Mouse (Mus musculus) ovary, postnatal 14 days (tissue): ENCODE measurements at regions not wholly inside any gene's neighbourhood (a gene's known extent, or its start where the extent isn't known, plus 50 kb on each side); places are given as distances from the start of the nearest gene placed in this dataset.

ENCODE experiments used
- DNase-seq: peaks from one replicate; pipeline ENCODE4 v3.0.0; 2022; ENCODE audit warnings: low spot score

DNA sequence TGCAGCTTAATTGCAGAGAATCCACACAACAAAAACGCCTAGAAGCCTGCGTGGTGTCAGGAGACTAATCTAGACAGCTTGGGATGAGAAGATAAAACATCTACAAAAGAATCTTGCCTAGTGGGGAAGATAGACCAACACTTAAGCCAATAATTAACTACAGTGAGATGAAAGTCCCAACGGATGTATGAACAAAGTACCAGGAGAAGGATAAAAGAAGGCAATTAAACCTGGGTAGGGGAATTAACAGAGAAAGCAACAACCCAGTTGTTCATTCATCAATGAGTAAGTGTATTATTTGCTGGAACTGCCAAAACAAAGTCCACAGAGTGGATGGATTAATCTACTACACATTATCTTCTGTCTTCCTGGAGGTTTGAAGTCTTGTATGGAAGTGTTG lies 99.8 kb downstream of the Olfm4 start:
- DNase-seq: no peak

DNA sequence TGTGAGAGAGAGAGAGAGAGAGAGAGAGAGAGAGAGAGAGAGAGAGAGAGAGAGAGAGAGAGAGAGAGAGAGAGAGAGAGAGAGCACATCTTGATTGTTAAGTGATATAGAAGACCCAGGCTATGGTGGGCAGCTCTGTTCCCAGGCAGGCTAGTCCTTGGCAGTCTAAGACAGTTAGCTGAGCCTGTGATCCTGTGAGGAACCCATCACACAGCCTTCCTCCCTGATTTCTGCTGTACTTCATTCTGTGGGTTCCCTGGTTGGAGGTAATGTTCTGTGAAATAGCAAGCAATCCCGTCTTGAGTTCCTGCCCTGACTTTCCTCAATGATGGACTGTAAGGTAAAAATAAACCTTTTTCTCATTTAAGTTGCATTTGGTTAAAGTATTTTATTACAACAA lies 113.4 kb downstream of the Olfm4 start:
- DNase-seq: no peak

DNA sequence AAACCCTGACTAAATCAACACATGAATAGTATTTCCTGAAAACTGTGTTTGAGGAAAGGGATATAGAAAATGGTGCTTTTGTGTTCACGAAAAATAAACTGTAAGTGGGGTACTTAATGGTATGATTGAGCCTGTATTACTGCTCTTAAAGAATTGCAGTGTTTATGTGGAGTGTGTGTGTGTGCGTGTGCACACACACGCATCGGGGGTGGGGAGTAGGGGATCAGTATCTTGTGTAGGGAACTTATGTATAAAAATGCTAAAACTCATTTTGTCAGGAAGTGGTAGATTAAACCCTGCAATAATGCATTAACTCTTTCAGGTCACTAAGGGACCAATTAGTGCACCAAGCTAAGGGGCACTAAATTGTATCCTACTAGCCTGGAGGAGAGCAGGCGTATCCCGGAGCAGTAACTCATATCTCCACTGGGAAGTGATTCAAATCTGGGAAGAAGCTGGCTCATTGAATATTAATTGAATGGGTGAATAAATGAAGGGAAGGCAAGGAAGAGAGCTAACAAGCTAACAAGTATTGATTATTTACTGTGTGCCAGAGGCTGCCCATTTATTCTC lies 129.3 kb downstream of the Olfm4 start:
- DNase-seq: no peak

DNA sequence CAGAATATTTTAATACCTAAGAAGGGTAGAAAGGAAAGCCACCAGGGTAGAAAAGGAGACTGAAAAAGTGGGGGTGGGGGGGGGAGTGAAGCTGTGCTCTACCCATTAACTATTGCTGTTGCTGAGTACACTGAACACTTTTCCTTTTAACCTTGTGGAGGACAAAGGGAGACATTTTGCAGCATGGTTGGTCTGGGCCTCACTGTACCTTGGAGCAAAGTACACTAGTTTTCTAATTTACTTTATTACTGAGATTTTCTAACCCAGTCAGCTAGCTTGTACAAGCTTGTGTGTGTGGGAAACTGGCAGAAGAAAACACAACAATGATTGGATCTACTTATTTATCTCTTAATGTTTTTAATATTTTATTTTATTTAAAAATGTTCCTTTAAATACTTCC lies 130.4 kb downstream of the Olfm4 start:
- DNase-seq: no peak

DNA sequence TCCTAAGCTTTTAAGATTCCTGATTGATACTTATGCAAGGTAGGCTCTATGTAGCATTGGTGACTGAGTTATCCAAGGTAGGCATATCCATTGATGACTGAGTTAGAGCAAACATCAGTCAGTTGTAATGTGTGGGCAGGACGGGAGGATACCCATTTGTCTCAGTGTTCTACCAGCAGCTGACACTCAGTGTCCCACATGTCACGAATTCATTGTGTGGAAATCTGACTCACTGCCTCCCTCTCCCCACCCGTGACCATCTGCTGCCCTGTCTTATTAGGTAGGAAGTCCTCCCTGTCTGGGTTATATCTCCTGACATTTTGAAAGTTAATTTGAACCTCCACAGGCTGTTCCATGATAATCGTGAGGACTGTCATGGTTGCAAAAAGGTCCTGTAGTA lies 141.3 kb downstream of the Olfm4 start:
- no peak for DNase-seq

DNA sequence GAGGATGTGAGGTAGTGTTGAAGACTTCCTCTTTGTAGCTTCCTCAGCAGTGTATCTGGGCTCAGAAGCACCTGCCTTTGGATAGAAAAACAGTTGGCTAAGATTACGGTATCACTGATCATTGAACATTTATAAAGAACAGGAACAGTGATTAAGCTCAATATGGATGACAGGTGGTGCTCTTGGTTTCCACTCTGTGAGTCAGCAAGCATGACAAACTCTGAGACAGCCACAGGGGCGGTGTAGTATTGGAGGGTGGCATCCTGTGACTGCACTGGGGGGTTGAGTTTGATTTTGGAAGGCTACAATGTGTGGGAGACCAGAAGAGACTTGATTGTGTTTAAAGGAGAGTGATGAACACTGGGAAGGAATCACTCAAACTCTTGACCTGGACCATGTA lies 144.3 kb downstream of the Olfm4 start:
- no peak for DNase-seq

DNA sequence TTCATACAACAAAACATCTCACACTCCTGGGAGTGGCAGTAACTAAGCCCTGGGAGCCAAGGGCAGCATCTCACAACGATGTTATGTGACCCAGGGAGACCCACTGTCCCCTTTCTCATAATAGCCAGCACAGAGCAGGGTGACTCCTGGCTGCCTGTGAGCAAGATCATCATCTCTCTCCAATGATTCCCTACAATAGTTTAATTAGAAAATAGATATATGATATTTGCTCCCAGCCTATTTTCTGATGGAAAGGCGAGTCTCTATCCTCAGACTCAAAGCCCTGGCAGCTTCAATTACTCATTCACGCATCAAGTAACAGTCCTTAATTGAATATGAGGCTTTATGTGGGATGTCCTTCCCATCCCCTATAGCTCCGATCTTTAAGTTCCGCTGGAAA lies 153.7 kb downstream of the Olfm4 start:
- no peak for DNase-seq

DNA sequence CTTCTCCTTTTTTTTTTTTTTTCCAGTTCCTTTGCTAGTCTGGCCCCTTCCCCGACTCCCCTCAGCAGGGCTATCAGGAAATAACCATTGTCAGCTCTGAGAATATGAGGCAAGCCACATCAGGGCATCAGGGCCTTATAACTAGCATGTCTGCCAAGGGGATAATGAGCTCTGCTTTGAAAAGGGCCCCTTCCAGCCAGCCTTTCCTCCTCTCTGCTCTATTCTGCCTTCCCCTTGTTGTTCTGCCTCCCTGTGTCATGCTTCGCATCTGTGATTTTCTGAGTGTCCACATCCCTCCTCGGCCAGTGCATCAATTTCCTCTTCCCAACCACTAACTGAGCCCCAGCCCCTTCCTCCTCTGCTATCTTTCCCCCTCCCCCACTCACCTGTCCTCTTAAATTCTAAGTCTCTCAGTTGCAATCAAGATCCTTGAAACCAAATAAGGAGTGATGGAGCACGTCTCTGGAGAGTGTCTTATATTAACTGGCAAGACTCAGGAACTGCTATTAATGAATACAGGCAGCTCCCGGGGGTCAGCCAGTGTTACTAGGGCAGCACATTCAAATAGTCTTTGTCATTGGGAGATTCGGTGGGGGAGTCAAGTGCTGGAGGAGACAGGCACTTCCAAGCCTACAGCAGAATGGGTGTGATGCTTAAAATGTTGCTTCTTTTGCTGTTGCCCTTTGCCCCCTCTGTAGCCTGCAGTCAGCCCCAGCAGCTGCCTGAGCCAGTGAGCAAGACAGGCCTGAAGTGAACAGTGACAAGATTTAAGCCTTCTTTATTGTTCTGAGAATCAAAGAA lies 155.3 kb downstream of the Olfm4 start:
- no peak for DNase-seq

DNA sequence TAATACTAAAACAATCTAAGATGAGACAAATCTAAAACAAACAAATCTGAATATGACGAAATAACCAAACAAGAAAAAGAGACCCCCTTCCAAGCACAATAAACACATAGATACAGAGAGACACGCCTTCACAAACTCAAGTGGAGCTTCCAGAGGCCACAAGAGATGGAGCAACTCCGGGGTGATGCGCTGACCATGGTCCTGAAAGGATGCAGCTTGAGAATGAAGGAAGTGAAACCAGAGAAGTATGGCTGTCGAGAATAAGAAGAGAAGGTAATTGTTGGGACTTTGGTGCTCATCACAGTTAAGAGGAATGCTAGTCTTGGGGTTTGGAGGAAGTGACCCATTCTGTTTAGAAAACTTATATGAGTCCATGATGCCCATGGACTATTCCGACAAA lies 173.1 kb downstream of the Olfm4 start:
- DNase-seq: peak; percentile 47

DNA sequence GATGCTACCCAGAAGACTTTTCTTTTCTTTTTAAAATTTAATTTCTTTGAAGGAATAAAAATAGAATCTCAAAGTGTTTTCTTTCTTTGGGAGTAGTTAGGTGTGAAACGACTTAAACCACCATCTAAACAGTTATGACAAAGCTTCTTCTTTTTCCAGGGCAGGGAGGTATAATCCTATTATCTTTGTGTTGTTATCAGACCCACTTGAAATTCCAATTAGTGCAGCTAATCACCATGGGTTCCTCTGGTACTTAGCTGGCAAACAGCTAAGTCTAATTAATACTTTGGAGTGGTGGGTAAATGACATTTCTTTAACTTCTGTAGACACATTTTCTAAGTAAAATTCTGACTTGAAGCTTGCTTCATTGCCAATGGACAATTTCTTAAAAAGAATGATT lies 185.3 kb downstream of the Olfm4 start:
- DNase-seq: no peak

DNA sequence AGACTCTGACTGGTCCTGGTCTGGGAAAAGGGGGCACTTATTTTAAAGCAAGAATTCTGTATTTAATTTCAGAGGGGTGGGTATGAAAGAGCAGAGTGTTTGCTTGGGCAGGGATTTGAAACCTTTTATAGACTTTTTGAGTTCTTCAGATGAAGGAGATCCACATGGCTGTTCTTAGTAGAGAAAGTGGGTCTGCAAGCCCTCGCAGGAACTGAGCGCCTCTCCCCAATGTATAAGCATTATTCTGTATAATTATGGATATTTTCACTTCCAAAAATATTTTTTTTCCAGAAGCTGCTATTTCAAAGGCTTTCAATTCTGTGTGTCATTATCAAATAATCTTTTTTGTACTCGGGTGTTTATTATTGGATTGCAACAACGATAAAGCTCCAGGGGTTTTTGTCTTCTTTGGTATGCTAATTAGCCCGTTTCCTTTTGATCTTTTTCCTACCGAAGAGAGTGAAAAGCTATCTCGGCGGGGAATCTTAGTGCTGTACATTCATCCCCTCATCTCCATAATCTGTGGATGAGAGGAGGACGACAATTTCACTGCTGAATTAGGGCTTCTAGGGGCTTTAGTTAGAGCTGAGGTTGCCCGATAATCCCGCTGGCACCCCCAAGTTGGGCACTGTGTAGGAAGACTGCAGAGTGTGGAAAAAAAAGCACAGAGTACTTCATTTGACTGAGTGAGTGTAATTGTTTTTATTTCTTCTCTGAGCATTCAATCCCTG lies 186.7 kb downstream of the Olfm4 start:
- no peak for DNase-seq

DNA sequence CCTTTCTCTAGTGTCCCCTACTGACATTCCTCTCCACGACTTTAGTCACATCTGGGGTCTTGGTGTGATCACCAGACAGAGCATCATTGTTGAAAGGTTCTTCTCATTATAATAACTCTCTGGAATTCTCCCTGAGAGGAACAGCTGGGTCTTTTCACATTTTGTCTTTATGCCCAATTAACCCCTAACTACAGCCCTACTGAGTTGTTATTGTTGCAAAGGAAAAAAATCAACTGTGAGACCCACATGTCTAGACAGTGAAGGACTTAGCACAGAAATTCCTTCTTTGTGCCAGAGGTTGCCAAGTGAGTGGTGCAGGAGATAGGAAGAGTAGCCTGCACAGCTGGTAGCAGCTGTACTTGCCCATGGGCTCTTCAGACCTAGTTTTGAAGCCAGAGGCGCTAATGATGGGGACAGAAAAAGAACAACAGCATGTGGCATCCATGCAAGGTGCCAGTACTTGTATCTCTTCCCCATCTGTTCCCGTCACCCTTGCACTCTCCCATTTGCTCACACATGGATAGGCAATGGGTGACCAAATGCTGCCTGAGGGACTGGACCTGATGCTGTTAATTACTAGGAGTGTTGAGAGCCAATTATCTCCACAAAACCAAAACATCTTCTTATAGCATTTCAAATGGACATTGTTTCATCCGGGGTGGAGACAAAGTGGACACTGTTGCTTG lies 189.1 kb downstream of the Olfm4 start:
- DNase-seq: no peak

DNA sequence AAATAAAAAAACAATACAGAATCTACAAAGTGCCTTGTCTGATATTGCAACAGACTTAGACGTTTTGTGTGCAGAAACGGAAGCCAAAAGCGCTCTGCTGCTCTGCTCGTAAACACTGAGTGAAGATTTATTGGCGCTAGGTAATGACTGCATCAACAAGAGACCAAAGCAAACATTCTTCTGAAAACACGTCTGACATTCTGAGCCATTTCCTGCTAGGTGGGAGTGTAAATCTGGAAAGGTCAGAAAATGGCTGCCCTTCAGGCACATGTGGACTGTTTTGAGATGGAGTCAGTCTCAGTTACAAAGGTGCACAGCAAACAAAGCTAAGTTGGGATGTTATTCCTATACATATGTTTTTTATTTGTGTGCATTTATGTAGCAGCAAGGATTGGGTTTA lies 192.6 kb downstream of the Olfm4 start:
- DNase-seq: no peak

DNA sequence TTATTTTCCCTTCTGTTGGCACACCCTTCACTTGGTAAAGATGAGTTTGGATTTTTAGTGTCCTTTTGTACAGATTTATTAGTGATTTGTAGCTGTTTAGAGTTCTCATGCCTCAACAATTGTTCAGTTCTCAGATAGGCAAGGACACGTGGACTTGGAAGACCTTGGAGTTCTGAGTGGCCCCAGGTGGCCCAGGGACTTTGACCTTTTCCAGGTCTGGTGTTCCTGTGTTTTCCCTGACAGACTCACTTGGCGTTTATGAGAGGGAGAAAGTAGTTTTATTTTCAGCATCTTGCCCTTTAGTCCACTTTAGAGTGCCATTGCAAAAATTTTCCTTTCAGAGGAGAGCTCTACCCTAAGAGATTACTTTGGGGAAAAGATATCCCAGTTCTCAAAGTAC lies 211.2 kb downstream of the Olfm4 start:
- DNase-seq: no peak

DNA sequence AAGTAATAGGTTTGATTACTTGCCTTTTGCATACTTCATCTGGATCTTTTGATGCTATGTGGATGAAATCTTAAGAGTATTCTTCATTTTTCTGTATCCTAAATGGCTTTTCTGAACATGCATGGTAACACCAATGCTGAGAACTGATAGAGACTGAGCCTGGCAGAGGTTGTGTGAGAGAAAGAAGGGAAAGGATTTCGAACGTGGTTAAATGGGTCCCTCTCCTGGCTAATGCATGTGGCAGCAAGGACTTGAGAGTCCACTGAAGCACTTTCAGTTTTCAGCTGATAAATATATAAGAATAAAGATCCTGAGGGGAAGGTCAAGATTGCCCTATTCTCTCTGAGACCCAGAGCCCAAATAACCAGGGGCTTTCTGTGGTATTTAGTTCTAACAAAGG lies 229.0 kb downstream of the Olfm4 start:
- DNase-seq: no peak

DNA sequence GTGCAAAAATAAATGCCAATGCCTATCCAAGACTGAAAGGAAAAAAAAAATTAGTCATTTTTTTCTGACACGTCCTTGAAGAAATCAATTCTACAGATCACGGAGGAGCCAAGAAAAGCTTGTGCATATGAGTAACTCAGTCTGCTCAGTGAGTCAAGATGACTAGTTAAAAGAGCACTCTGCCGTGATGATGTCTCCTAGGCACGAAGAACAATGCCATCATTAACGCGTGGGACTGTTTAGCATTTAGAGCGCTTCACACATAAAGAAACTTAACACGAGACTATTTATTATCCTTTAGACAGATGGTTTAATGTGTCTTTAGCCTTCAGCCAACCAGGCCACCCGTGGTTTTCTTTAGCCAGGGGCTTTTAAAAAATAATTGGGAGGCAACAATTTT lies 229.8 kb downstream of the Olfm4 start:
- DNase-seq: no peak

DNA sequence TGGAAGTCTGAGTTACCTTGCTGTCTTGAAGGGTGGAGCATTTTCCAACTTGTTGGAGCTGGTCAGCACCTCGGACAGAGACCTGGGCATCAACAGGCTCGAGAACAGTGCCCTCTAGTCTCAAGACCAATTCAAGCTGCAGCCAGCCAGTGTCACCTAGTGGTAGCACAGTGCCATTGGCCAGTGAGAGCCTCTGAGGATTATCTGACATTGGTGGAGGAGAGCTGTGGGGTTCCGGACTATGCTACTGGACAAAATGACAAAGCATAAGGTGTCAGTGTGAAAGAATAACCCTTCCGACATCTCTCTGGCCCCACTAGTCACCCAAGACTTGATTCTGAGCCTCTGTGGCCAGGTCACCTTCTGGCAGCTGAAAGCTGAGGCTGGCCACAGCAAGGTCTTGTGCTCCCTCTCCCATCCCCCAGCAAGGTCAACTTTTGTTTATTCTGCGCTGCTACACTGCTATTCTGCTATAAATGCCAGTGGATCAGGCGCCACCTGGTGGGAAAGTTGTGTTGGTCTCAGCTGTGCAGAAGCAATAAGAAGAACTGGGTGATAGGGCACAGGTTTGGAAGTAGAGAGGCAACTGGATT lies 232.2 kb downstream of the Olfm4 start:
- DNase-seq: peak; percentile 64

DNA sequence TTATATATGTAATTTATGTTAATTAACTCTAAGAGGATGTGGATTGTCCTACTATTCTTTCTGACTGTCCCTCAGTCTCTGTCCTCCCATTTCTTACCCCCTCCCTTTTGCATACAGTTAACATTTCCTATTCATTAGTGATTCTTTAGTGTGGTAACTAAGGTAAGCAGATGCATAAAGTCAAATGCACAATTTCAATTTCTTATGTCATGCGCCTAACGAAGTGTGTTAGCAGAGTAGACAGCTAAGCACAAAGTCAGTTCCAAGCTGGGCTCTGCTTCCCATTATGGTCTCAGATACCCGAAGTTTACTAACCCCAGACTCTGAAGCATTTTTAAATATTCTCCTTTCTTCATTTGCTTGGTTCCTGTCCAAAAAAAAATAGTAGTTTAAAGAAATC lies 248.2 kb downstream of the Olfm4 start:
- no peak for DNase-seq

DNA sequence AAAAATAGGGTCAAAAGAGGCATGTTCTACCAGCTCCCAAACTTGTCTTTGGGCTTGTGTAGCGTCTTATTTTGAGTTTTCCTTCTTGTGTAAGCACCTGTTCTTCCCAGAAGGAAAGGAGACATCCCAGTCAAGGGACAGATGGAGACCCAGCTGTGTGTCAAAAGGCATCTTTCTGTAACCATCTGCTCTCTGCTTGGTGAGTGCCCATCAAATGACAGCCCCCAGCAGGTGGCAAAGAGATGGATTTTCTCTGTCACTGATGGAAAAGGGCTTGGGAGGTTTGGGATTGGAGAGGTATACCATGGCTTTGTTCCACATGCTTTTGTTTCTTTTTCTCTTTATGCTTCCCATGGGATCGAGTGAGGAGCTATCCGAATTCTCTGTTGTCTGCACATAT lies 249.1 kb downstream of the Olfm4 start:
- no peak for DNase-seq

DNA sequence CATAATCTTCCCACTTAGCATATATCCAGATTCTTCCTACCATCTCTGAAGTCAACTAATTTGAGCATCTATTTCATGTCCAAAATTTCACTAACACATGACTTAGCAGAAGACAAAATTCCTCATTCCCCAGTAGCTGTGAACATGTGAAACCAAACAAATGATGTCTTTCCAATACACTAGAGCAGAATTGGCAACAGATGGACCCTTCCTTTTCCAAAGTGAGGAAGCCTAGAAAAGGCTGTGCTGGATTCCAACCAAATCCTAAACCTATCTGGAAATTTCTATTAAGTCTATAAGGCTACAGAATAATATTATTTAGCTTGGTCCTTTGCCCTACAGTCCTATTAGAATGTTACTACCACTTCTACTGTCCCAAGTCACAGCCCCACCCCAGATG lies 253.3 kb downstream of the Olfm4 start:
- DNase-seq: no peak

DNA sequence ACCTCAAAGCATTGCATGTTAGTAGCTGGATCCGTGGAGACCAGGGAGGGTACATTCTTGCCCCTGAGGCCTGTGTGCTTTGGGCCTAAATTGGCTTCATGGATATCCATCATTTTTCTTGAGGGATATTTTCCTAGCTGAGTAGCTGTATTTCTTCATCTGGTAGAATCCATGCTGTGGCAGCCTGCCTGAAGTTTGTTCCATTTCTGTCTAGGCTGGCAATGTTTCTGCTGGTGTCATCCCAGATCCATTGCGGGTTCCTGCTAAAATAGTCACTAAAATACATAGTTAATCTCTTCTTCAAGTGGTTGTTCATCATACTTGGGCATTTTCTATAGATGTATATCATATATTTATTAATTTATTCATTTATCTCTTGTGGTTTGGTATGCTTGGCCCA lies 253.7 kb downstream of the Olfm4 start:
- no peak for DNase-seq

DNA sequence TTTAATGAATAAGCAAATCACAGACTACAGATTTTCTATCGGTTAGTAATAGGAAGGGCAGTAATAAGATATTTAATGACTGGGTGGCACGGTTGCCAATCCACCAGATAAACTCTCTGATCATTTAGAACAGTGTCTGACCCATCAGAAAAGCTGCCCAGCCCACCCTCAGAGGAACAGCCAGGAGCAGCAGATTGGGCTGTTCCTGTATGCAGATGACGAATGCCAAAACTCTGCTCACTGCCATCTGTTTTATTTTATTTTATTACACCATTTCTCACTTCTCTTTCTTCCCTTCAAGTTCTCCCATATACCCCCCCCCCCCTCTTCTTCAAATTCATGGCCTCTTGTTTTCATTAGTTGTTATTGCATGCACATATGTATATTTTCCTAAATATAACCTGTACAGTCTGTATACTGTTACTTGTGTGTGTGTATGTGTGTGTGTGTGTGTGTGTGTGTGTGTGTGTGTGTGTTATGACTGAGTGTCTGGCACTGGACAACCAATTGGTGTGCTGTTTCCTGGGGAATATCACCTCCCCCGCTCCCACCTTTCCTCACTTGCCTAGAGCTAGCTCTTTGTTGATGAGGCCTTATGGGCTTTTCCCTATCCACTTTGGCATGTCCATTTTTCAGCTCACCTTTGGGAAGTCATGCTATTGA lies 260.9 kb downstream of the Olfm4 start:
- no peak for DNase-seq
